24 mouse cellular contexts compared by ENCODE assay signal in genomic region chr19:34043008-34043407, GRCm38 (mm10). TPM values are rescaled to one million over a fixed set of nuclear protein-coding genes. Genes with fewer than 3 reads are reported as not detected.
DNase-seq lines count a peak whose midpoint lies in the region; ATAC-seq and TF ChIP-seq lines count a peak whose summit lies in the region.
"Had no signal": no experiment of that assay in that cellular context is flagged by ENCODE, and none has a peak within 500 bp of the region (broad histone marks: within the 10 kb centered on the region; RNA-seq: fewer than 3 reads in every experiment).

No protein-coding gene starts in this region.

- no peak for TF ChIP-seq CTCF in CH12.LX (conservative IDR thresholded peaks at IDR 0.05 in 1 of 2, IDR thresholded peaks at IDR 0.05 in 1 of 2; ENCODE audit: low read depth in 2 of 2, low read length in 2 of 2)
- no peak for TF ChIP-seq CTCF in heart, adult 2 months (IDR thresholded peaks at IDR 0.05)
- no peak for TF ChIP-seq CTCF in liver, postnatal 0 days (IDR thresholded peaks at IDR 0.05; ENCODE audit: low read depth)

- H3K4me1 ChIP-seq in megakaryocyte, embryonic 14.5 days = no peaks in the 10 kb centered on the region; the same call in 1 of the 2 replicates
- H3K4me1 ChIP-seq in CH12.LX (ENCODE audit: control insufficient read depth in 1 of 2, insufficient read depth in 2 of 2) = peaks cover 0 to 11% of the 10 kb centered on the region in 2 experiments; a peak in 2 of 4 replicates
- H3K4me1 ChIP-seq in heart, adult 2 months (ENCODE audit: control insufficient read depth, insufficient read depth, low read length) = no peaks in the 10 kb centered on the region
- H3K4me1 ChIP-seq in liver, postnatal 0 days (ENCODE audit: insufficient read depth) = no peaks in the 10 kb centered on the region
- H3K4me1 ChIP-seq: forebrain, embryonic 15.5 days; liver, embryonic 13.5 days; midbrain, embryonic 10.5 days had no signal

- intact Hi-C loops in heart, adult 2 months (cut with DNase I) = no loop called here
- intact Hi-C loops in left cerebral cortex, postnatal 14 days (cut with DNase I) = no loop called here

- H3K9me3 ChIP-seq in megakaryocyte, embryonic 14.5 days = no peaks in the 10 kb centered on the region
- no peaks in the 10 kb centered on the region for H3K9me3 ChIP-seq in CH12.LX (replicated peaks; ENCODE audit: low read length)
- H3K9me3 ChIP-seq in liver, postnatal 0 days (ENCODE audit: low read length) = no peaks in the 10 kb centered on the region
- H3K9me3 ChIP-seq: forebrain, embryonic 15.5 days; liver, embryonic 13.5 days; midbrain, embryonic 10.5 days had no signal

- TF ChIP-seq EP300 in CH12.LX (IDR thresholded peaks at IDR 0.05; ENCODE audit: low read length) = peak; percentile 56; the same call in 1 of the 2 replicates
- no peak for TF ChIP-seq EP300 in heart, adult 2 months (IDR thresholded peaks at IDR 0.05; ENCODE audit: insufficient read depth, low read depth, low read length)
- no peak for TF ChIP-seq EP300 in liver, postnatal 0 days (IDR thresholded peaks at IDR 0.05; ENCODE audit: low read depth)

- H3K9ac ChIP-seq in CH12.LX (ENCODE audit: insufficient read depth, low read depth) = no peak overlapping the region
- no peak overlapping the region for H3K9ac ChIP-seq in heart, adult 2 months (ENCODE audit: low read depth, low read length)
- no peak overlapping the region for H3K9ac ChIP-seq in liver, postnatal 0 days (replicated peaks)
- H3K9ac ChIP-seq: forebrain, embryonic 15.5 days; liver, embryonic 13.5 days had no signal

- dilution Hi-C loops in CH12.LX (cut with MboI; ENCODE audit: extremely low pct_ligation_motif_present, extremely low pct_unique_long_range_greater_than_20kb, low sequenced_read_pairs) = no loop called here

- H3K79me2 ChIP-seq in CH12.LX (replicated peaks; ENCODE audit: control insufficient read depth, extremely low read depth, insufficient read depth, poor library complexity, severe bottlenecking) = no peaks in the 10 kb centered on the region
- no peaks in the 10 kb centered on the region for H3K79me2 ChIP-seq in heart, adult 2 months (replicated peaks; ENCODE audit: control insufficient read depth, insufficient read depth, low read length)

- 62% methylated on average over 6 of the region's 6 CpGs for WGBS in heart, adult 2 months
- 52% methylated on average over 6 of the region's 6 CpGs for WGBS in liver, postnatal 0 days (ENCODE audit: insufficient replicate concordance)

- no peaks in the 10 kb centered on the region for H3K27me3 ChIP-seq in megakaryocyte, embryonic 14.5 days (replicated peaks)
- no peaks in the 10 kb centered on the region for H3K27me3 ChIP-seq in CH12.LX (replicated peaks)
- H3K27me3 ChIP-seq in heart, adult 2 months (ENCODE audit: control insufficient read depth, insufficient read depth, low read length) = no peaks in the 10 kb centered on the region
- H3K27me3 ChIP-seq in liver, postnatal 0 days (ENCODE audit: insufficient read depth, low read length) = no peaks in the 10 kb centered on the region
- H3K27me3 ChIP-seq: forebrain, embryonic 15.5 days; liver, embryonic 13.5 days had no signal

- H3K4me3 ChIP-seq in megakaryocyte, embryonic 14.5 days (replicated peaks) = peak overlapping the region; percentile 56
- H3K4me3 ChIP-seq in CH12.LX (replicated peaks in 1 of 3; ENCODE audit: low read depth in 2 of 3, low read length in 2 of 3, poor library complexity in 1 of 3) = no peak overlapping the region
- no peak overlapping the region for H3K4me3 ChIP-seq in heart, adult 2 months
- no peak overlapping the region for H3K4me3 ChIP-seq in liver, postnatal 0 days (ENCODE audit: low read depth, low read length)
- H3K4me3 ChIP-seq: forebrain, embryonic 15.5 days; liver, embryonic 13.5 days; midbrain, embryonic 10.5 days had no signal

- in situ Hi-C loops in CH12.LX (cut with MboI; ENCODE audit: low pct_ligation_motif_present, low pct_unique_long_range_greater_than_20kb, low sequenced_read_pairs) = no loop called here

- no peak for TF ChIP-seq RAD21 in CH12.LX (IDR thresholded peaks at IDR 0.05; ENCODE audit: low read depth, low read length)

- H3K36me3 ChIP-seq in megakaryocyte, embryonic 14.5 days (replicated peaks; ENCODE audit: low read length) = no peaks in the 10 kb centered on the region
- H3K36me3 ChIP-seq in CH12.LX (replicated peaks in 1 of 2; ENCODE audit: control insufficient read depth in 1 of 2, insufficient read depth in 1 of 2, low read length in 1 of 2) = no peaks in the 10 kb centered on the region
- H3K36me3 ChIP-seq in heart, adult 2 months (ENCODE audit: control insufficient read depth, insufficient read depth, low read length) = no peaks in the 10 kb centered on the region
- H3K36me3 ChIP-seq in liver, postnatal 0 days (replicated peaks; ENCODE audit: insufficient read depth, low read length) = no peaks in the 10 kb centered on the region
- H3K36me3 ChIP-seq: forebrain, embryonic 15.5 days; liver, embryonic 13.5 days; midbrain, embryonic 10.5 days had no signal

- ATAC-seq in megakaryocyte, adult 5-6 weeks (ENCODE audit: poor library complexity, severe bottlenecking) = no peak
- ATAC-seq in megakaryocyte progenitor cell, adult 5-6 weeks (replicated peaks; ENCODE audit: poor library complexity) = peak; percentile 42
- no peak for ATAC-seq in liver, postnatal 0 days
- ATAC-seq: forebrain, embryonic 15.5 days; hindbrain, embryonic 16.5 days; lung, postnatal 0 days had no signal

- no peak overlapping the region for H3K27ac ChIP-seq in CH12.LX (ENCODE audit: insufficient read depth, low read depth)
- H3K27ac ChIP-seq in heart, adult 2 months = no peak overlapping the region
- no peak overlapping the region for H3K27ac ChIP-seq in liver, postnatal 0 days (ENCODE audit: low read depth)
- H3K27ac ChIP-seq: forebrain, embryonic 15.5 days; liver, embryonic 13.5 days; midbrain, embryonic 10.5 days had no signal

- peak overlapping the region; percentile 31; the same call in 1 of the 2 replicates for H3K4me2 ChIP-seq in CH12.LX (ENCODE audit: insufficient read depth, low read depth, poor library complexity, severe bottlenecking)
- H3K4me2 ChIP-seq in liver, postnatal 0 days (ENCODE audit: low read depth, low read length) = no peak overlapping the region
- H3K4me2 ChIP-seq: forebrain, embryonic 15.5 days; liver, embryonic 13.5 days had no signal

- no peak for TF ChIP-seq POLR2A in CH12.LX (IDR thresholded peaks at IDR 0.05; ENCODE audit: low read depth, low read length)
- no peak for TF ChIP-seq POLR2A in heart, adult 2 months (IDR thresholded peaks at IDR 0.05; ENCODE audit: insufficient read depth, low read depth, low read length)

- peak; percentile 53 for DNase-seq in CH12.LX (ENCODE audit: extremely low read depth)
- DNase-seq in adrenal gland, postnatal 10 days = peak; percentile 50
- DNase-seq in heart, adult 2 months = no peak
- no peak for DNase-seq in left cerebral cortex, postnatal 14 days (ENCODE audit: low spot score in 2 of 2)
- no peak for DNase-seq in liver, postnatal 0 days
- DNase-seq: cerebellum, adult 11 months; heart, adult 11 months; kidney, adult 8-10 months; kidney, postnatal 36 days; left cerebral cortex, postnatal 4 days; liver, embryonic 13.5 days had no signal

TF ChIP-seq in CH12.LX, 34 proteins besides CTCF, POLR2A, EP300 and RAD21 (continues in another document):
- TF ChIP-seq RCOR1 (conservative IDR thresholded peaks at IDR 0.05; ENCODE audit: low read depth, low read length) (0 out of 2 replicates have a peak, but pooled peaks have one; percentile 28), MXI1 (IDR thresholded peaks at IDR 0.05; ENCODE audit: low read depth, low read length) (peak; percentile 63), JUN (IDR thresholded peaks at IDR 0.05; ENCODE audit: insufficient read depth, low read depth, low read length) (no peak), USF2 (conservative IDR thresholded peaks at IDR 0.05; ENCODE audit: low read depth, low read length) (no peak)

RNA-seq across cellular contexts. Expression of gene Lipn, which starts 24.1 kb away (rescaled TPM):
- not detected in 2 replicates for polyA plus RNA-seq in megakaryocyte, embryonic 14.5 days (2012; ENCODE audit: insufficient read depth, low replicate concordance)
- total RNA-seq in megakaryocyte, adult 5-6 weeks (2015) = 1.4 TPM in 1 of 2 replicates, not detected in the other
- not detected in 2 replicates for total RNA-seq in megakaryocyte, adult 5-6 weeks (2017)
- total RNA-seq in CH12.LX (2012; rRNA removed) = not detected in 2 replicates
- not detected in 2 replicates for total RNA-seq in CH12.LX (2014; rRNA removed)
- not detected in 2 replicates for polyA plus RNA-seq in CH12.LX (2012; ENCODE audit: insufficient read length, low read depth)
- total RNA-seq in adrenal gland, postnatal 10 days (2021) = not detected
- total RNA-seq in megakaryocyte progenitor cell, adult 5-6 weeks (2015) = not detected in 2 replicates
- total RNA-seq in megakaryocyte progenitor cell, adult 5-6 weeks (2017) = 1.9 TPM in 1 of 2 replicates, not detected in the other
- not detected for total RNA-seq in heart, adult 2 months (2021)
- polyA plus RNA-seq in heart, adult 2 months (2012; rRNA removed) = not detected in 2 replicates
- total RNA-seq in left cerebral cortex, postnatal 14 days (2021) = not detected
- not detected in 2 replicates for polyA plus RNA-seq in liver, postnatal 0 days (2015; fragmentation: Nextera tagmentation; extraction: Ambion mirVana)
- total RNA-seq: adrenal gland, adult 18-20 months; common myeloid progenitor, adult 5-6 weeks; layer of hippocampus, postnatal 25 days; left cerebral cortex, postnatal 4 days had no signal
- polyA plus RNA-seq: forebrain, embryonic 15.5 days; heart, postnatal 0 days; hindbrain, embryonic 16.5 days; liver, embryonic 13.5 days; lung, postnatal 0 days; midbrain, embryonic 10.5 days; thymus, postnatal 0 days had no signal

RNA-seq across cellular contexts. Expression of gene Lipk, which starts 34.9 kb away (rescaled TPM):
- polyA plus RNA-seq in megakaryocyte, embryonic 14.5 days (2012; ENCODE audit: insufficient read depth, low replicate concordance) = not detected in 2 replicates
- not detected in 2 replicates for total RNA-seq in megakaryocyte, adult 5-6 weeks (2015)
- not detected in 2 replicates for total RNA-seq in megakaryocyte, adult 5-6 weeks (2017)
- total RNA-seq in CH12.LX (2012; rRNA removed) (not detected in 2 replicates), CH12.LX (2014; rRNA removed) (not detected in 2 replicates)
- not detected in 2 replicates for polyA plus RNA-seq in CH12.LX (2012; ENCODE audit: insufficient read length, low read depth)
- under 1 TPM; 0.21 to 0.36 TPM for total RNA-seq in adrenal gland, postnatal 10 days (2021)
- not detected in 2 replicates for total RNA-seq in megakaryocyte progenitor cell, adult 5-6 weeks (2015)
- total RNA-seq in megakaryocyte progenitor cell, adult 5-6 weeks (2017) = not detected in 2 replicates
- total RNA-seq in heart, adult 2 months (2021) = not detected
- polyA plus RNA-seq in heart, adult 2 months (2012; rRNA removed) = not detected in 2 replicates
- total RNA-seq in left cerebral cortex, postnatal 14 days (2021) = not detected
- polyA plus RNA-seq in liver, postnatal 0 days (2015; fragmentation: Nextera tagmentation; extraction: Ambion mirVana) = not detected in 2 replicates
- total RNA-seq: common myeloid progenitor, adult 5-6 weeks; layer of hippocampus, postnatal 25 days; left cerebral cortex, postnatal 4 days had no signal
- polyA plus RNA-seq: forebrain, embryonic 15.5 days; heart, postnatal 0 days; hindbrain, embryonic 16.5 days; liver, embryonic 13.5 days; lung, postnatal 0 days; midbrain, embryonic 10.5 days; stomach, embryonic 14.5 days had no signal

RNA-seq across cellular contexts. Expression of gene Lipm, which starts 57.7 kb away (rescaled TPM):
- not detected in 2 replicates for polyA plus RNA-seq in megakaryocyte, embryonic 14.5 days (2012; ENCODE audit: insufficient read depth, low replicate concordance)
- not detected in 2 replicates for total RNA-seq in megakaryocyte, adult 5-6 weeks (2015)
- not detected in 2 replicates for total RNA-seq in megakaryocyte, adult 5-6 weeks (2017)
- total RNA-seq in CH12.LX (2012; rRNA removed) (not detected in 2 replicates), CH12.LX (2014; rRNA removed) (not detected in 2 replicates)
- not detected in 2 replicates for polyA plus RNA-seq in CH12.LX (2012; ENCODE audit: insufficient read length, low read depth)
- total RNA-seq in adrenal gland, postnatal 10 days (2021) = not detected
- total RNA-seq in megakaryocyte progenitor cell, adult 5-6 weeks (2015) = not detected in 2 replicates
- not detected in 2 replicates for total RNA-seq in megakaryocyte progenitor cell, adult 5-6 weeks (2017)
- not detected for total RNA-seq in heart, adult 2 months (2021)
- polyA plus RNA-seq in heart, adult 2 months (2012; rRNA removed) = not detected in 2 replicates
- total RNA-seq in left cerebral cortex, postnatal 14 days (2021) = under 1 TPM; 0.26 to 0.74 TPM
- not detected in 2 replicates for polyA plus RNA-seq in liver, postnatal 0 days (2015; fragmentation: Nextera tagmentation; extraction: Ambion mirVana)
- total RNA-seq: adrenal gland, adult 18-20 months; common myeloid progenitor, adult 5-6 weeks had no signal
- polyA plus RNA-seq: forebrain, embryonic 15.5 days; heart, postnatal 0 days; hindbrain, embryonic 16.5 days; liver, embryonic 13.5 days; lung, postnatal 0 days; midbrain, embryonic 10.5 days; stomach, embryonic 14.5 days had no signal

Comparison
In these comparisons a context has a peak if more than half of its experiments do, and no peak if none do; other contexts are left out.
1. DNase-seq: peak in CH12.LX (single experiment) and adrenal gland, postnatal 10 days (single experiment); none in heart, adult 2 months (0 of 2), left cerebral cortex, postnatal 14 days (0 of 2) and liver, postnatal 0 days (single experiment).